Mouse (Mus musculus) subcutaneous adipose tissue, adult 2 months (tissue): Measurements from ENCODE around the gene Rbm7. TPM values are rescaled to one million over a fixed set of nuclear protein-coding genes. Genes with fewer than 3 reads are reported as not detected.

Source experiments
- polyA plus RNA-seq: library from polyadenylated mRNA; depleted of rRNA; stranded (reverse); fragments of >200 nt; gene quantifications from 2 replicates; pipeline ENCODE4 v1.2.3, GENCODE M21; 2012; ENCODE audit warnings: low replicate concordance; rRNA removed

Rbm7 gene
- polyA plus RNA-seq, result 37.2 and 44.4 TPM in 2 replicates

DNA sequence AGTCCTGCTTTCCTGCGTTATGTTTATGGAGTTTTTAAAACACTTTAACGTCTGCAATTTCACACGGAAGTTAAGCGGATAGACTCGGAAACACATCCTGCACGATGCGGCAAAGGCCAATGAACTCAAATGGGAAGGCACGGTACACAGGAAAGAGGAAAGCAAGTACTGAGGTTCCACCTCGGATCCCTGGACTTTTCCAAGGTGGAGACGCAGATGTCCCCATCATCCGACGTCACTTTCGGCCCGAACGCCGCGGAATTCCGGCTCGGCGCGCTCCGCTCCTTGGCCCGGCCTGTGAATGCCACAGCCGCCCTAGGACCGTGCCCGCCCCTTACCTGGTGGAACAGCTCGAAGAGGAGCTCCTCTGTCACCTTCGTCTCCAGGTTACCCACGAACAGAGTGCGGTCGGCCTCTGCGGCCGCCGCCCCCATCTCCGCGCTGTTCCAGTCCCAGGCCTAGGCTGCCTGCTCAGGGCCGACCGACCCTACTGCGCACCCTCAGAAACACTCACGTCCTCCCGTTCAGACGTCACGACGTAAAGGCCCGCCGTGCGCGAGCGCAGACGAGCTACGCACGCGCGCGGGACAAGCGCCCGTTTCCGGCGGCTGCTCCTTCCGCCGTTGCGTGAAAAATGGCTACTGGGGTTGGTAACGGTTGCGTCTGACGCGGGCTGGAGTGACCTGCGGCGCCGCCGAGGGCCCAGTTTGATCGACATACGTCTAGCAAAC is at the start of gene Rbm7, which contains the start of gene Gm5617:
Rbm7 (minus strand) TSS at position 483 of the 731 bp plus-strand sequence.
Gm5617 (plus strand) TSS at position 626 of the 731 bp plus-strand sequence.

DNA sequence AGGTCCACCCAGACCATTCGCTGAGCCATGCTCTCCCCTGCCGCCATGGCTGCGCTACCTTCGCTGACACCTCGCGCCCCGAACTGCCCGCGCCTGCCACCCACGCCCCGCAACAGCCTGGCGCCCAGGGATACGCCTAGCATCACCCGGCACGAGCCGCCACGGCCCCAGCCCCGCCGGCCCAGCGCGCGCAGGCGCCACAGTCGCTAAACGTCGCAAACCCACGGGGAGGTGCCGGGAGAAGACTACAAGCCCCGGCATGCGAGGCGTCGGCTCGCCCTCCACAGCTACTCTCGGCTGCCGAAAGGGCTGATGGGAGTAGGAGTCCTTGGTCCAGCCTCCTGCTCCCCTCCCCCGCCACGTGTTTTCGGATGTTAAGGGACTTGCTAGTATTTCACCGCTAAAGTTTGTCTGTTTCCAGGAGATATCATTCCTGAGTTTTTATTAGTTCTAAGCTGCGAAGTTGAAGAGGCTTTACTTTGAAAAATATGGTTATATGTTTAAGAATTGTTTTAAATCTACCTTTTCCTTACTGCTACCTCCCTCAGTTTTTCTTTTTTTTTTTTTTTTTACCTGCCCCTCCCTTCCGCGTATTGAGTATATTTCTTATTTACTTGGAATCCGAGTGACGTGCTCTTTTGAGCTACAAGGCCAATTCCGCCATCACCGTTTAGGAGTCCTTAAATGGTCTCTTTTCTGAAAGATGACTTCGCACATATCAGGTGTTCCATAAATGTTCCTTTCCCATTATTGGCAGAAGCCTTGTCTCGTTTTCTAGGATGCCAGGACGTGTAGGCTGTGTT is 14.5 kb downstream of the Rbm7 start, which contains the start of gene Rexo2:
Rexo2 (minus strand) TSS at position 213 of the 803 bp plus-strand sequence.

Other genes with a start within 250 kb of the Rbm7 start
- gene Nxpe2, start 141.8 kb downstream of the Rbm7 start, polyA plus RNA-seq, result 1.9 and 3.5 TPM in 2 replicates
- 137 and 143 TPM in 2 replicates for gene Rexo2, start 14.7 kb downstream of the Rbm7 start, polyA plus RNA-seq
- 75.5 and 80.6 TPM in 2 replicates for gene Gm5617, start 143 bp upstream of the Rbm7 start, polyA plus RNA-seq
- gene Nnmt, start 109.9 kb upstream of the Rbm7 start, polyA plus RNA-seq, result 32.4 and 122 TPM in 2 replicates